Mouse (Mus musculus): ENCODE measurements around the gene Olfr512. TPM values are rescaled to one million over a fixed set of nuclear protein-coding genes. Genes with fewer than 3 reads are reported as not detected.

The Olfr512 gene
- not detected for polyA plus RNA-seq (2017; shearing (Covaris generic))

DNA sequence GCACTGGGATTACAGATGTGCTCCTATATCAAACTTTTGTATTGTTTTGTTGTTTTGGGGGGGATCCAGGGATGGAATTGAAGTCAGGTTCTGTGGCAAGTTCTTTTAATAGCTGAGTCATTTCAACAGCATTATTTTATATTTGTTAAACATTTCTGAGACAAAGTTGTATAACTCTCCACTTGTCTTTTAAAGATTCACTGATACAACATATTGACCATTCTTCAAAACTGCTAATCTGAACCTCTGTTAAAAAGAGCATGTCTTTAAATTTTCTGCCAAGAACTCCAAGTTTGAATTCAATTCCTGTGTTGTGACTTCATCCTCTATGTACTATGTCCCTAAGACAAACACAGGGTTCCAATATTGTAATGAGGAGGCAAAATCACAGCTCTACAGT lies at the start of gene Olfr512:
Olfr512 (plus strand) TSS at position 301 of the 400 bp plus-strand sequence.

GRCm38 (mm10) chr7:108666118-108666517 lies 47.0 kb upstream of the Olfr512 start, which contains the start of gene Olfr510:
TSS of gene Olfr510 (plus strand) at chr7:108666418.

DNA sequence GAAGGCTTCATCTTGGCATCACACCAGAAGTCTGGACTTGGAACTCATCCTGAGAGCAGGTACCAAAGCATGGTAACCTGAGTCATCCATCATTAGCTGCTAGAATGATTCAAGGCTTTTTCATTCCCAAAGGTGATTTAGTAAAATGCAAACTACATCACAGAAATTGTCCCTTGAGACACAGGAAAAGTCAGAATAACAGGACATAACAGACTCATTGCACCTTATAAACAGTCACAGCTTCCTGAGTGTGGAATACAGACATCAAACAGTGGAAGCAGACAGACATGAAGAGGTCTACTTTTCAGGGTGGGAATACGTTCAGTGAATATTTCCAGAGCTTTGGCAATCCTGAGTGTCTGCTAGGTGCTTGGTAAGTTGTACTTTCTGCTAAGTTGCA lies 37.6 kb downstream of the Olfr512 start, which contains the start of gene Olfr513:
Olfr513 (plus strand) TSS at position 301 of the 400 bp plus-strand sequence.

Other genes starting within 250 kb of the Olfr512 start
- not detected for gene Olfr498, start 248.0 kb upstream of the Olfr512 start, polyA plus RNA-seq (2017; shearing (Covaris generic))
- not detected for gene Olfr502, start 188.3 kb upstream of the Olfr512 start, polyA plus RNA-seq (2017; shearing (Covaris generic))
- gene Olfr503, start 168.8 kb upstream of the Olfr512 start, polyA plus RNA-seq (2017; shearing (Covaris generic)): not detected
- gene Olfr504, start 147.5 kb upstream of the Olfr512 start, polyA plus RNA-seq (2017; shearing (Covaris generic)): not detected
- gene Olfr506, start 102.5 kb upstream of the Olfr512 start, polyA plus RNA-seq (2017; shearing (Covaris generic)): not detected
- not detected for gene Olfr507, start 91.5 kb upstream of the Olfr512 start, polyA plus RNA-seq (2017; shearing (Covaris generic))
- gene Olfr508, start 83.3 kb upstream of the Olfr512 start, polyA plus RNA-seq (2017; shearing (Covaris generic)): not detected
- gene Olfr509, start 61.4 kb upstream of the Olfr512 start, polyA plus RNA-seq (2017; shearing (Covaris generic)): not detected
- not detected for gene Olfr510, start 46.9 kb upstream of the Olfr512 start, polyA plus RNA-seq (2017; shearing (Covaris generic))
- gene Olfr513, start 37.7 kb downstream of the Olfr512 start, polyA plus RNA-seq (2017; shearing (Covaris generic)): not detected
- not detected for gene Olfr514, start 112.7 kb downstream of the Olfr512 start, polyA plus RNA-seq (2017; shearing (Covaris generic))
- gene Olfr516, start 137.2 kb downstream of the Olfr512 start, polyA plus RNA-seq (2017; shearing (Covaris generic)): not detected
- gene Olfr517, start 159.1 kb downstream of the Olfr512 start, polyA plus RNA-seq (2017; shearing (Covaris generic)): not detected
- gene Olfr518, start 171.7 kb downstream of the Olfr512 start, polyA plus RNA-seq (2017; shearing (Covaris generic)): not detected
- not detected for gene Olfr519, start 181.1 kb downstream of the Olfr512 start, polyA plus RNA-seq (2017; shearing (Covaris generic))
- not detected for gene Nlrp10, start 216.9 kb downstream of the Olfr512 start, polyA plus RNA-seq (2017; shearing (Covaris generic))
- 27.1 TPM for gene Eif3f, start 221.1 kb downstream of the Olfr512 start, polyA plus RNA-seq (2017; shearing (Covaris generic))
- gene Tub, start 237.0 kb downstream of the Olfr512 start, polyA plus RNA-seq (2017; shearing (Covaris generic)): 0.22 TPM